Mouse (Mus musculus) liver, embryonic 16.5 days (tissue): ENCODE measurements around the gene Sgf29. TPM values are rescaled to one million over a fixed set of nuclear protein-coding genes. Genes with fewer than 3 reads are reported as not detected.

Experiments
- ATAC-seq: fragments of 200-750 bp; cut with Nextera tagmentation; 2 replicates; pipeline ENCODE4 v1.8.0; 2017; ENCODE audit warnings: low read depth, mild to moderate bottlenecking, moderate number of reproducible peaks, moderate library complexity
- H3K27ac ChIP-seq: fragments of 300-500 bp; sonication (generic); 2 replicates; pipeline ENCODE4 v1.5.1; 2014; ENCODE audit warnings: mild to moderate bottlenecking, low read length
- H3K27me3 ChIP-seq: fragments of 300-500 bp; sonication (generic); 2 replicates; pipeline ENCODE4 v1.6.1; 2014; ENCODE audit warnings: low read depth, low read length, mixed read lengths; ENCODE audit not compliant: control insufficient read depth, insufficient read depth
- H3K36me3 ChIP-seq: fragments of 300-500 bp; sonication (generic); 2 replicates; pipeline ENCODE4 v1.6.1; 2014; ENCODE audit warnings: mild to moderate bottlenecking; ENCODE audit not compliant: control insufficient read depth, insufficient read depth
- H3K4me1 ChIP-seq: fragments of 300-500 bp; sonication (generic); 2 replicates; pipeline ENCODE4 v1.6.1; 2014; ENCODE audit warnings: low read depth, low read length, mixed read lengths; ENCODE audit not compliant: control insufficient read depth
- H3K4me2 ChIP-seq: fragments of 300-500 bp; sonication (generic); 2 replicates; pipeline ENCODE4 v1.6.1; 2014; ENCODE audit warnings: low read depth, low read length, mixed read lengths
- H3K4me3 ChIP-seq: fragments of 300-500 bp; sonication (generic); 2 replicates; pipeline ENCODE4 v1.5.1; 2014; ENCODE audit warnings: low read depth, mild to moderate bottlenecking, low read length
- H3K9ac ChIP-seq: fragments of 300-500 bp; sonication (generic); 2 replicates; pipeline ENCODE4 v1.6.1; 2014; ENCODE audit warnings: low read depth, low read length
- H3K9me3 ChIP-seq: fragments of 300-500 bp; sonication (generic); replicated peaks from 2 replicates; pipeline ENCODE4 v1.6.1; 2016; ENCODE audit warnings: low read length; ENCODE audit not compliant: control insufficient read depth
- WGBS: fragments of 180-500 bp; shearing (Covaris S2); extraction: QIAGEN DNeasy Blood & Tissue Kit; methylation state at CpG from one replicate; pipeline ENCODE4 v1.1.7; 2014; ENCODE audit not compliant: insufficient replicate concordance; 5-methylcytosine and 5-hydroxymethylcytosine counted together
- polyA plus RNA-seq: library from polyadenylated mRNA; unstranded; fragments of >200 nt; fragmentation: Nextera tagmentation; extraction: Ambion mirVana; gene quantifications from 2 replicates; pipeline ENCODE4 v1.2.1, GENCODE M21; 2015

Gene Sgf29
- polyA plus RNA-seq, 1 experiment from 2014 or later = 28.6 TPM

DNA sequence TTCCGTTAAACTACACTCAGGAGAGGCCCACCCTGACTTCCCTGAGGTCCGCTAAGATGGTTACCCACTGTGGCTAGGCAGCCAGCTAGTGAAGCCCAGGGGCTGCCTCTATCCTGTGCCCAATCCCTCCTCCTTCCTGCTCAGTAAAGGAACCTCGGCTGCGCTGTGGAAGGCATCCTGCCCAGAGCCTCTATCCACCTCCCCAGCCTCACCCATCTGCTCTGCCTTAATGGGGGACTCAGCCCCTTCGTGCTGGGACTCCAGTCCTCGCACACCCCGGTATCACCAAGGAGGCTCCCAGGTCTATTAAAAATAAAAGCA, 54.6 kb downstream of the Sgf29 start:
- H3K4me1 ChIP-seq = peaks cover 13% of the 10 kb centered on the region
- ATAC-seq = no peak
- peak overlapping the region; percentile 53 for H3K9ac ChIP-seq
- peak overlapping the region; percentile 59 for H3K4me3 ChIP-seq
- peaks cover 17% of the 10 kb centered on the region for H3K27me3 ChIP-seq
- H3K36me3 ChIP-seq = no peaks in the 10 kb centered on the region
- peak overlapping the region; percentile 72 for H3K27ac ChIP-seq
- no peaks in the 10 kb centered on the region; the same call in 1 of the 2 replicates for H3K9me3 ChIP-seq
- 11% methylated on average over 7 of the region's 7 CpGs for WGBS
- H3K4me2 ChIP-seq = peak overlapping the region; percentile 55; the same call in 1 of the 2 replicates

GRCm38 (mm10) chr7:126704121-126704980, 55.2 kb downstream of the Sgf29 start:
- Histone ChIP-seq H3K36me3 (no peaks in the 10 kb centered on the region), H3K27ac (peak overlapping the region; percentile 73), H3K9me3 (no peaks in the 10 kb centered on the region; the same call in 1 of the 2 replicates), H3K4me2 (peak overlapping the region; percentile 55), H3K27me3 (peaks cover 17% of the 10 kb centered on the region), H3K4me1 (peaks cover 13% of the 10 kb centered on the region), H3K4me3 (peak overlapping the region; percentile 59), H3K9ac (peak overlapping the region; percentile 53)
- 2% methylated on average over 39 of the region's 39 CpGs for WGBS
- peak; percentile 56 for ATAC-seq

DNA sequence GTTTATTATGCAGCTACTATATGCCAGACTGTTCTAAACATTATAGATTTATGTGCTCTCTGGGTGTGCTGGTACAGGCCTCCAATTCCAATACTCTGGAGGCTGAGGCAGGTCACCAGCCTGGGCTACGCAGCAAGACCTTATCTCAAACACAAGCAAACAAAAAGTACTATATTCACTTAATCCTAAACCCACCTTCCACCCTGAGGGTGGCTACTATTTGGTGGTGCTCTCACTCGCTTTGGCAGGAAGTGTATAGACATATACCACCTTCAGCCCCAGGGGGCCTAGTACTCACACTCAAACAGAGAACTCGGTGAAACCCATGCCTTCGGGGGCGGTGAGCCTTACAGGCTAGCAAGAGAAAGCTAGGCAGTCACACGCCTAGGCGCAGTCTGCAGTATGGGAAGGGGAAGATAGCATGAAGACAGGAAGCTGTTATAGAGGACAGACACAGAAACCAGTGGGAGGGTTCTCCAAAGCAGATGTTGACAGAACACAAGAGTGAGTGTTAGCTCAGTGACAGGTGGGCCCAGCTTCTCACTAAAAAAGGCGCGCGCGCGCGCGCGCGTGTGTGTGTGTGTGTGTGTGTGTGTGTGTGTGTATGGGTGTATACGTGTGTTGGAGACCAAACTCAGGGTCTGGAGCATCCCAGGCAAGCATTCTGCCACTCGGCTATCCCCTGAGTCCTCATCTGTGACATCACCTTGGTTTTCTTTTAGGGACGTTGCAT, 58.5 kb downstream of the Sgf29 start, which contains the start of gene Coro1a:
TSS of gene Coro1a (minus strand) at position 346 of the 733 bp plus-strand sequence.
- Histone ChIP-seq H3K27me3 (peaks cover 17% of the 10 kb centered on the region), H3K4me1 (peaks cover 5% of the 10 kb centered on the region), H3K27ac (0 out of 2 replicates have a peak within 1 kb of the TSS, but pooled peaks have one; percentile 18), H3K4me2 (no peak within 1 kb of the TSS), H3K36me3 (no peaks in the 10 kb centered on the region), H3K9ac (no peak within 1 kb of the TSS), H3K4me3 (no peak within 1 kb of the TSS), H3K9me3 (no peaks in the 10 kb centered on the region; the same call in 1 of the 2 replicates)
- peak; percentile 11; the same call in 1 of the 2 replicates for ATAC-seq
- 44% methylated on average over 19 of the region's 19 CpGs for WGBS

DNA sequence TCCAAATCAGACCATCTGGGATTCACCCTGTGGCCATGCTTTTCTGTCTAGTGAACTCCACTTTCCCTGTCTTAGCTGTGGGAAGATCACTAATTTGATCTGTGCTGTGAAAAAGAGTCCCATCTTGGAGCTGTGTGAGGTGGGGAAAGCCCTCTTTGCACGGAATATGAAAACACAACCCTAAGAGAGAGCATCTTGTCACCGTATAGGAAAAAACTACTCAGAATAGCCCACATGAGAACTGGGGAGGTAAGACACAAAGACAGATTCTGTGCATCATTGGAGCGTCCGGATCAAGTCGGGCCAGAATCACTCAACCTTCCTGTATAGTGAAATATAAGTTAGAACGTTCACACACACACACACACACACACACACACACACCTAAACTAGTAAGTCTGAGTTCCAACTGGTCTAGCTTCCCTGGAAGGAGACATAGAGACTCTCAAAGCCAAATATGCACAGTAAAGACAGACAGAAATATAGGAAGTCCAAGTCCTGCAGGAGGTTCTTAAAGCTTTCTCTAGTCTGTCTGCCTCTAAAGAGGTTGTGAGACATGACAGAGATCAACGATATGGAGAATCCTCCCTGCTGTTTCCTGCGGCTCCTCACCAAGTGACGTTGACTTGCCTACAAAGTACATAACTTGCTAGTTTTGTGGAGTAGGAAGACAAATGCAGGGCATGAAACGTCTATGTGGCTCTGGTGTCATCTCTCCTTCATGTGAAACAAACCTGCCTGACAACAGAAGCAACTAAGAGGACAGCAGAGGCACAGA, 59.3 kb downstream of the Sgf29 start:
- Histone ChIP-seq H3K27me3 (peaks cover 12% of the 10 kb centered on the region), H3K27ac (no peak overlapping the region), H3K4me1 (peaks cover 5% of the 10 kb centered on the region), H3K36me3 (no peaks in the 10 kb centered on the region), H3K4me3 (no peak overlapping the region), H3K9me3 (no peaks in the 10 kb centered on the region; the same call in 1 of the 2 replicates), H3K9ac (no peak overlapping the region), H3K4me2 (no peak overlapping the region)
- 65% methylated on average over 10 of the region's 10 CpGs for WGBS
- no peak for ATAC-seq

DNA sequence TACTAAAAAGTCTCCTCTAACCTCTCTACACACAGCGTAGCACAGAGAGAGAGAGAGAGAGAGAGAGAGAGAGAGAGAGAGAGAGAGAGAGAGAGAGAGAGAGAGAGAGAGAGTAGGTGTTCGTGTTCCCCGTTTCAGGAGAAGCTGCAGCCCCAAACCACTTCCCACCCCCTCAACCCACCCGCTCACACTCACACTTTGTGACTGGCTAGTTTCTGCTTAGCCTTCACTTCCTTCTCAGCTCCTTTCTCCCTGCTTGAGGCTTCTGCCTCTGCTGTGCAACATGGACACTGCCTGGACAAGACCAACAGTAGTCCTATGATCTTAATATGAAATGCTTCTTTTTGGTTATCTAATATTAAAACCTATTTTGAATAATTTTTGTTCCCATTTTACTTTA, 61.2 kb downstream of the Sgf29 start:
- no peak overlapping the region for H3K9ac ChIP-seq
- no peaks in the 10 kb centered on the region for H3K27me3 ChIP-seq
- no peaks in the 10 kb centered on the region; the same call in 1 of the 2 replicates for H3K9me3 ChIP-seq
- H3K36me3 ChIP-seq = no peaks in the 10 kb centered on the region
- H3K4me2 ChIP-seq = no peak overlapping the region
- 39% methylated on average over 4 of the region's 4 CpGs for WGBS
- no peak overlapping the region for H3K4me3 ChIP-seq
- H3K27ac ChIP-seq = no peak overlapping the region
- no peaks in the 10 kb centered on the region for H3K4me1 ChIP-seq
- no peak for ATAC-seq

- no peaks in the 10 kb centered on the region; the same call in 1 of the 2 replicates for H3K9me3 ChIP-seq
- H3K4me1 ChIP-seq = no peaks in the 10 kb centered on the region
- no peak overlapping the region for H3K9ac ChIP-seq
- ATAC-seq = no peak
- H3K4me2 ChIP-seq = no peak overlapping the region
- no peaks in the 10 kb centered on the region for H3K36me3 ChIP-seq
- no peak overlapping the region for H3K27ac ChIP-seq
- no peak overlapping the region for H3K4me3 ChIP-seq
- WGBS = 72% methylated on average over 3 of the region's 3 CpGs
- no peaks in the 10 kb centered on the region for H3K27me3 ChIP-seq
Measured at GRCm38 (mm10) chr7:126711910-126712309, 62.8 kb downstream of the Sgf29 start.

DNA sequence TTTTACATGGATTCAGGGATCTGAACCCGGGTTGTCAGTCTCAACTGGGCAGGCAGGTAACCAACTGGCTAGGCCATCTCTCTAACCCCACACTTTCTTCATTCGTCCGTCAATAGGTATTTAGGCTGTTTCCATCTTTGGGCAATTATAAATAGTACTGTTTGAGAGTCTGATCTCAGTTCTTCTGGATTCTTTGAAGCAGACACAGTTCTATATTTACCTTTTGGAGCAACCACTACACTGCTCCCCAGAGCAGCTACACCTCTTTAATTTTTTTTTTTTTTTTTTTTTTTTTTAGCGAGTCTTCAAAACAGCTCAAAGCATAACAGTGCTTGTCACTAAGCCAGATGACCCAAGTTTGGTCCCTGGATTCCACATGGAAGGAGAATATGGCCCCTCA, 66.6 kb downstream of the Sgf29 start:
- no peaks in the 10 kb centered on the region for H3K27me3 ChIP-seq
- H3K4me1 ChIP-seq = no peaks in the 10 kb centered on the region
- WGBS = 67% methylated on average over 4 of the region's 4 CpGs
- no peaks in the 10 kb centered on the region for H3K36me3 ChIP-seq
- H3K27ac ChIP-seq = no peak overlapping the region
- no peak for ATAC-seq
- H3K9me3 ChIP-seq = no peaks in the 10 kb centered on the region
- no peak overlapping the region for H3K9ac ChIP-seq
- no peak overlapping the region for H3K4me2 ChIP-seq
- no peak overlapping the region for H3K4me3 ChIP-seq

DNA sequence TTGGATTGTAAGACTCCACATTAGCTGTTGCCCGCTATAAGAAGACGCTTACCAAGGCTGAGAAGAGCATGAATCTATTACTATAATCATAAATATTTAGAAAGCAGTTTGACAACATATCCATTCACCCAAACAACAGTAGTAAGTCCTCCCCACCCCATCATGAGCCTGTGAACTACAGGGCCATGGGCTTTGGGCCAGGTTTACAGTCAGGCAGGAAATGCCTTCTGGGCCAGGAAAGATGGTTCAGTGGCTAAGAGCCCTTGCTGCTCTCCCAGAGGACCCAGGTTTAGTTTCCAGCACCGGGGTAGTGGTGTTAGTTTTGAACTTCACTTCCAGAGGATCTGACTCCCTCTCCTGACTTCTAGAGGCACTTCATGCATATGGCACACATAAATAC, 68.5 kb downstream of the Sgf29 start:
- 76% methylated on average over 3 of the region's 3 CpGs for WGBS
- ATAC-seq = no peak
- H3K27ac ChIP-seq = no peak overlapping the region

More for the DNA sequence above, 68.5 kb downstream of the Sgf29 start:
- Histone ChIP-seq H3K9me3 (no peaks in the 10 kb centered on the region), H3K36me3 (no peaks in the 10 kb centered on the region), H3K4me3 (no peak overlapping the region), H3K4me2 (no peak overlapping the region), H3K27me3 (no peaks in the 10 kb centered on the region), H3K4me1 (no peaks in the 10 kb centered on the region), H3K9ac (no peak overlapping the region)
